Mouse (Mus musculus): ENCODE measurements around the gene Kctd10. TPM values are rescaled to one million over a fixed set of nuclear protein-coding genes. Genes with fewer than 3 reads are reported as not detected.
A peak's percentile ranks its signal among the peaks of the same experiment; 100 is the strongest.

Kctd10 gene
- polyA plus RNA-seq, 1 experiment from 2014 or later = 84.0 TPM

DNA sequence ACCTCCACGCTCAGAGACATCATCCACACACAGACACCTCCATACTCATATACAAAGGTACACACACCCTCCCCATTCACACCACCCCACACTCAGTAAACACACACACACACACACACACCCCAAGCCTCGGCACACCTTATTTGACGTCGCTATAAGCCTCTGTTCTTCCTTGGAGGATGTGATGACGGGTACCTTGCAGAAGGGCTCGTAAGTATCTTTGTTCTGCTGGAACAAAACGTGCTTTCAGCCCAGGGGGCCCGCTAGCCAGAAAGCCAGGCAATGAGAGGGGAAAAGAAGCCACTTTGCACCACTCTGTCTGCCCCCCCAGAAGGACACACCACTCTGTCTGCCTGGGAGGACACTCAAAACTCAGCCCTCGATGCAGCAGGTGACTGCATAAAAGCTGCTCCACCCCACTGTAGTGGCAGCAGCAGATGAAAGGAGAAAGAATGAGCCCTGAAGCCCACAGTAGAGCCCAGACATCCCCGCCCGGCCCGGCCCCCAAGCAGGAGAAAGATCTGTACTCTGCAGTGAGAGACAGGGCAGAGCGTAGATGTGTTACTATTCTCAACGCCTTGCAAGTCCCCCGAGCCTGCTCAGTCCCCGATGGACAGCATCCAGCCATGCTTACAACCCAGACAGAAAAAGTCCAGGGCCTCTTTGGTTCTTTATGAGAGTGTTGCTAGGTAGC, 11.4 kb downstream of the Kctd10 start:
- WGBS = 89% methylated on average over 16 of the region's 16 CpGs
- H3K9me3 ChIP-seq = no peaks in the 10 kb centered on the region

DNA sequence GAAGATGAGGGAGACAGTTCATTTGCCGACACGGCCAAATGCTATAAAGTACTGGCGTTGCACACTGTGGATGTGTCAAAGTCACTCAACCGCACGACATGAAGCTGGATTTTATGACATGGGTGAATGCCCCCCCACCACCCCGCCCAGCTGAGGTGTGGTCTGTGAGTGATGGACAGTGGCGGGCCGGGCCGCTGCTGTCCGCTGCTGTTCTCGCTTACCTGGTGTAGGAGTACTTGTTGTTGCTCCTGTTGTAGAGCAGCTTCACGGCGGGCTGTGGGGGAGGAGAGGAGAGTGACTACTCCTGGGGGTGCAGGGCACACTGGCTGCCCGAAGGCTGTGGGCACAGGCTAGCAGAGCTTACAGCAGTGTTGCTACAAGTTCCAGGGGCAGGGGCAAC, 12.2 kb downstream of the Kctd10 start:
- H3K4me1 ChIP-seq (replicated peaks) = peaks cover 53% of the 10 kb centered on the region
- H3K9me3 ChIP-seq = no peaks in the 10 kb centered on the region
- no peak overlapping the region for H3K27ac ChIP-seq
- no peak for ATAC-seq (ENCODE audit: insufficient number of reproducible peaks, insufficient read depth, low FRiP score, low TSS enrichment, low read depth)
- no peak overlapping the region for H3K4me2 ChIP-seq
- peaks cover 91% of the 10 kb centered on the region for H3K36me3 ChIP-seq
- no peak overlapping the region for H3K4me3 ChIP-seq (replicated peaks)
- 89% methylated on average over 12 of the region's 14 CpGs for WGBS
- H3K9ac ChIP-seq (replicated peaks) = no peak overlapping the region
- H3K27me3 ChIP-seq = no peaks in the 10 kb centered on the region

More for the DNA sequence above, 11.4 kb downstream of the Kctd10 start:
- Histone ChIP-seq H3K4me1 (replicated peaks) (peaks cover 57% of the 10 kb centered on the region), H3K27ac (peak overlapping the region; percentile 79), H3K4me3 (replicated peaks) (no peak overlapping the region), H3K4me2 (no peak overlapping the region), H3K36me3 (peaks cover 91% of the 10 kb centered on the region), H3K27me3 (no peaks in the 10 kb centered on the region), H3K9ac (replicated peaks) (0 out of 2 replicates have a peak overlapping the region, but pooled peaks have one; percentile 23)
- no peak for ATAC-seq (ENCODE audit: insufficient number of reproducible peaks, insufficient read depth, low FRiP score, low TSS enrichment, low read depth)

DNA sequence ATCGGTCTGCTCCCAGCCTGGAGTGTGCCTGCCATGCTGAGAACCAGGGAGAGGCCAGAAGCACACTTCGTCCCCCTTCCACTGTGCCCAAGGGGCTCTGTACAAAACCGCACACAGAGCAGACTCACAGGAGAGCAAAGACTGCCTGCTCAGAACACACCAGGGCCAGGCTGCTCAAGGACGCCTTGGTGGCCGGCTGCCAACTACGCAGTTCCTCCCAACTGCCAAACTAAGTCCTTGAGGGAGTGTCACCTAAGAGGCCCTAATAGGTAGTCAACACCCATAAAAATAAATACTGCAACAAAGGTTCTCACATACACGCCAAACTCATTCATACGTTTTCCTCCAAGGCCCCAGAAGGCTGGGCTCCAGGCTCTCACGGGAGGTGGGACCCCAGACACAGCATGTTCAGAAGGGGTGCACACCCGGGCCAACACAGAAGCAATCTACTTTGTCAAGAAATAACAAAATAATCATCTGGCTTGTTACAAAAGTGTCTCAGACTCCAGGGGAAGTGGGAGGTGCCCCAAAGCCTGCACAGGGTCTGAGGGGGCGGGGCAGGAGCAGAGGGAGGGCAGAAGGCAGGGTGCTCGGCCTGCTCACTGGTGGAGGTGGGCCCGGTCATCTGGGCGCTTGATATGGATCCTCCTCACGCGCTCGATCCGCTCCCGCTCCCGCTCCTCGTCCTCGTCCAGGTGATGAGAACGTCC, 15.1 kb downstream of the Kctd10 start:
- Histone ChIP-seq H3K36me3 (peaks cover 97% of the 10 kb centered on the region), H3K27ac (peak overlapping the region; percentile 53; the same call in 1 of the 2 replicates)
- ATAC-seq (ENCODE audit: insufficient number of reproducible peaks, insufficient read depth, low FRiP score, low TSS enrichment, low read depth) = no peak

DNA sequence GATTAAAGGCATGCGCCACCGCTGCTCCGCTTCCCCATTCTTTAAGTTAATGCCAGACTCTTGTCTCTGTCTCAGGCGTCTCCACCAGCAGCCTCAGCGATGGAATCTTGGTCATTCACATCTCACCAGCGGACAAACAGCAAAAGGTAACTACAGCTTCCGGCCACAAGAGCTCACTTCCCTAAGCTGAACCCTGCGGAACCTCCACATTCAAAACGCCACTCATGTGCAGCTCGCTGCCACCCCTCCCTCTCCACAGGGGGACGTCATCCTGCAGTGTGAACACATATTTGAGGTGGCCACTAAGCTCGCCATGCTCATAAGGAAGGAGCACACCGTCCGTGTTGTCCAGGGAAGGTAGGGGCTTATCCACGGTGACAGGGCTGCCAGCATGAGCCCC, 19.3 kb downstream of the Kctd10 start:
- 87% methylated on average over 15 of the region's 15 CpGs for WGBS
- Histone ChIP-seq H3K36me3 (peaks cover 69% of the 10 kb centered on the region), H3K4me1 (replicated peaks) (peaks cover 27% of the 10 kb centered on the region), H3K9me3 (no peaks in the 10 kb centered on the region), H3K27ac (no peak overlapping the region), H3K4me3 (replicated peaks) (no peak overlapping the region), H3K27me3 (no peaks in the 10 kb centered on the region), H3K9ac (replicated peaks) (no peak overlapping the region), H3K4me2 (no peak overlapping the region)
- no peak for ATAC-seq (ENCODE audit: insufficient number of reproducible peaks, insufficient read depth, low FRiP score, low TSS enrichment, low read depth)

More for the DNA sequence above, 15.1 kb downstream of the Kctd10 start:
- Histone ChIP-seq H3K27me3 (no peaks in the 10 kb centered on the region), H3K9ac (replicated peaks) (no peak overlapping the region; the same call in 1 of the 2 replicates), H3K4me2 (no peak overlapping the region), H3K9me3 (no peaks in the 10 kb centered on the region), H3K4me3 (replicated peaks) (no peak overlapping the region), H3K4me1 (replicated peaks) (peaks cover 23% of the 10 kb centered on the region)
- WGBS = 86% methylated on average over 23 of the region's 23 CpGs

DNA sequence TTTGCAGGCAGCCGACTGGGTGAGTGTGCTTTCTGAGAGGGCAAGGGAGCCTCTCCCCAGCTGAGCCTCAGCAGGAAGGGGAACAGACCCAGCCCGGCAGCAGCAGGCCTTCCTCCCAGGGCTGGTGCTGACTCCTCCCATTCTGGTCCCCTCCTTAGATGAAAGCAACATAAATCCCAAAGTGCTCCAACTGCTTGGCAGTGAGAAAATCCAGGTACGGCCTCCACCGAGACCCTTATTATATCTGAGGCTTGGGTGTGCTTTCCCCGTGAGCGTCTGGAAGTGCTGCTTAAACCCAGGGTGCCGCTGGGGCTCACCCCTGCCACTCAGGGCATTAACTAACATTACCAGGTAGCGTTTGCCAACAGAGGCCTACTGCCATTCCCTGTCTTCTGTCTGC, 20.7 kb downstream of the Kctd10 start:
- no peaks in the 10 kb centered on the region for H3K27me3 ChIP-seq
- H3K27ac ChIP-seq = peak overlapping the region; percentile 59
- H3K36me3 ChIP-seq = peaks cover 56% of the 10 kb centered on the region
- no peak for ATAC-seq (ENCODE audit: insufficient number of reproducible peaks, insufficient read depth, low FRiP score, low TSS enrichment, low read depth)
- peaks cover 20% of the 10 kb centered on the region; the same call in 1 of the 2 replicates for H3K4me1 ChIP-seq (replicated peaks)
- no peaks in the 10 kb centered on the region for H3K9me3 ChIP-seq
- 28% methylated on average over 8 of the region's 8 CpGs for WGBS
- H3K4me2 ChIP-seq = no peak overlapping the region
- no peak overlapping the region for H3K9ac ChIP-seq (replicated peaks)
- no peak overlapping the region for H3K4me3 ChIP-seq (replicated peaks)

DNA sequence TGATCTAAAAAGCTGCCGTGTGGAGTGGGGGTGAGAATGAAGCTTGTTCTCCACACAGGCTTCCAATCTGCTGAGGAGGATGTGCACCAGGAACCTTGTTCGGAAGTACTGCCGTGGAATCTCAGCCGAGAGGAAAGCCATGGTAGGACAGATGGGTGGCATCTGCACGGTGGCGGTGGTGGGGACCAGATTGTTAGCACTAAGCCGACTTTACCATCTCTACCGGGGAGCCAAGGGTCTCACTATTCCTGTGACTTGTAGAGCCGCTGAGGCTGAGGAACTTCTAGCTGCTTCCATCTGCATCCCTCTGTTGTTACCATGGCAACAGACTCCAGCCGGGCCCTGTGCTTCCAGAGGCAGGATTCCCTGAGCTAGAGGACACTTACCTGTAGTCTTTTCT, 21.5 kb downstream of the Kctd10 start:
- no peak overlapping the region for H3K9ac ChIP-seq (replicated peaks)
- WGBS = 80% methylated on average over 10 of the region's 10 CpGs
- H3K9me3 ChIP-seq = no peaks in the 10 kb centered on the region
- no peaks in the 10 kb centered on the region for H3K27me3 ChIP-seq
- ATAC-seq (ENCODE audit: insufficient number of reproducible peaks, insufficient read depth, low FRiP score, low TSS enrichment, low read depth) = no peak
- H3K27ac ChIP-seq = peak overlapping the region; percentile 59; the same call in 1 of the 2 replicates
- peaks cover 20% of the 10 kb centered on the region; the same call in 1 of the 2 replicates for H3K4me1 ChIP-seq (replicated peaks)
- no peak overlapping the region for H3K4me3 ChIP-seq (replicated peaks)
- no peak overlapping the region for H3K4me2 ChIP-seq
- peaks cover 48% of the 10 kb centered on the region for H3K36me3 ChIP-seq

DNA sequence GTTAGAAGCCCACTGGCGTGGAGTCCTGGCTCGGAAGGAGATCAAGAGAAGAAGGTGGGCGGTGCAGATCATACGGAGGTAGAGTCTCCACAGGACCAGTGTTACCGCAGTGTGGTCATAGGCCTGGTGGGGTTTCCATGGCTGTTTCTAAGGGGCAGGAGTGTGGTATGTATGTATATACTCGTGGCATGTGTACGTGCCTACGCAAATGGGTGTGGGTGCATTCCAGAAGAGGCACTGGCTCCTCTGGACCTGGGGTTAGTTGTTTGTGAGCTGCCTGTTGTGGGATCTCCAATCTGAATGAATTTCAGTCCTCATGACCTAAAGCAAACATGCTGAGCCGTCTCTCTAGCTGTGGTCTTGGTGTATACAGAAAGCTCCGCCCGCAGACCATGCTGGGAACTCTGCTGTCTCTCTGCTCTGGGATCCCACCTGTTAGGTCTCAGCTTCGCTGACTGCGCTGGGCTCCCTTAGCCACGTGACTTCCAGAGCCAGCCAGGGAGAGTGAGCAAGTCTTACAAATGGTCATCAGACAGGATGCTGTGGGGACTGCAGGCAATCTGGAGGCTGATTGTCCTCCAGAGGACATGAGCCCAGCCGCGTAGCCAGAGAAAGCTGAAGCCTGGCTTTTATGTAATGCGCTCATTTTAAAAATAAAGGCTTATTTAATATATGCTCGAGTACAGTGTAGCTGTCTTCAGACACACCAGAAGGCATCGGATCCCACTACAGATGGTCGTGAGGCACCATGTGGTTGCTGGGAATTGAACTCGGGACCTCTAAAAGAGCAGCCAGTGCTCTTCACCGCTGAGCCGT, 23.2 kb downstream of the Kctd10 start:
- no peaks in the 10 kb centered on the region for H3K27me3 ChIP-seq
- H3K4me3 ChIP-seq (replicated peaks) = no peak overlapping the region
- H3K9ac ChIP-seq (replicated peaks) = peak overlapping the region; percentile 19; the same call in 1 of the 2 replicates
- 51% methylated on average over 23 of the region's 23 CpGs for WGBS
- H3K9me3 ChIP-seq = no peaks in the 10 kb centered on the region
- peaks cover 31% of the 10 kb centered on the region for H3K36me3 ChIP-seq
- H3K27ac ChIP-seq = peak overlapping the region; percentile 51
- peak; percentile 32; the same call in 1 of the 2 replicates for ATAC-seq (ENCODE audit: insufficient number of reproducible peaks, insufficient read depth, low FRiP score, low TSS enrichment, low read depth)
- peak overlapping the region; percentile 29 for H3K4me2 ChIP-seq
- peaks cover 20% of the 10 kb centered on the region; the same call in 1 of the 2 replicates for H3K4me1 ChIP-seq (replicated peaks)

DNA sequence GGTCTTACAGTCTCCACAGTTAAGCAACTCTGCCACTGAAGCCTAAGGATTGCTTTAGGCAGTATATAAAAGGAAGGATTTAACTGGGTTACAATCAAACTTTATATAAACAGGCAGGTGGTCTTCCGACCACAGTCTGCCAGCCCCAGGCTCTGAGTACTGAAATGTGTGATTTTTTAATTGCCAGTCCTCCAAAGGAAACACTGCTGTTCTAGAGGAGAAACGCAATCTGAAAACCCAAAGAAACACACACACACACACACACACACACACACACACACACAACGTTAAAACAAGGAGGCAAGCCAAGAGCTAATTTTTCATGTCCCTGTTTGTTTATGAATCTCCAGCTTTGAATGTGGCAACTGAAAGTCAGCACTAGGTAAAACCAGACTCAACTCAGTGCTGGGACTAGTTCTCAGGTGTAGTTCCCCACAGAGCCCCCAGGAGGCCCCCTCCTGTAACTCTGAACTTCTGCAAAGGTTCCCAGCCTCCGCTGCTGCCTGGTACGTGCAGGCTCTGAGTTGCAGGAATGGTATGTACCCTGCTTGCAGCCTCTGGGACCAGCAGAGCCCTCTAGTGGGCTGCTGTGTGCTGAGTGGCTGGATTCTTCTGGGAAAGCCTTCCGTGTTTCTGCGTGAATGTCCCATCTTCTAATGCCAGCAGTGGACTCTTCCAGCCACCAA, 23.9 kb downstream of the Kctd10 start:
- Histone ChIP-seq H3K4me3 (replicated peaks) (no peak overlapping the region), H3K36me3 (peaks cover 24% of the 10 kb centered on the region), H3K4me2 (peak overlapping the region; percentile 29), H3K9ac (replicated peaks) (no peak overlapping the region), H3K4me1 (replicated peaks) (peaks cover 20% of the 10 kb centered on the region; the same call in 1 of the 2 replicates), H3K27ac (peak overlapping the region; percentile 51), H3K9me3 (no peaks in the 10 kb centered on the region), H3K27me3 (no peaks in the 10 kb centered on the region)
- WGBS = 19% methylated on average over 7 of the region's 7 CpGs
- peak; percentile 64; the same call in 1 of the 2 replicates for ATAC-seq (ENCODE audit: insufficient number of reproducible peaks, insufficient read depth, low FRiP score, low TSS enrichment, low read depth)

DNA sequence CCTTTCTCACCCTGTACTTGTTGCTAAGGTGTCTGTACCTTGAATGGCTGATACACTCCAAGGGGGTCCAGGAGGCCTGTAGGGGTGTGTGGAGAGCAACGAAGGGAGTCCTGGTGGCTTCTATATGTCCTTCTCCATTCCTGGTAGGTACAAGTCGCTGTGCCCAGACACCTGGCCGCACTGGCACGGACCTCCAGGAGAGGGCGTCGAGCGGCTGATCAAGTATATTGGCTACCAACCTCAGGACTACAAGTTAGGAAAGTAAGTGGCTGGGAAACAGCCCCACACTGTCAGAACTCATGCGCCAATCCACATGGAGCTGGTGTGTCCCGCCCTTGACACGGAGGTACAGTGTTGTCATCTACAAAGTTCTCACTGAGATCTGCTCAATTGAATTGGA, 28.8 kb downstream of the Kctd10 start:
- Histone ChIP-seq H3K27ac (no peak overlapping the region), H3K4me3 (replicated peaks) (no peak overlapping the region), H3K36me3 (no peaks in the 10 kb centered on the region), H3K9me3 (no peaks in the 10 kb centered on the region), H3K27me3 (no peaks in the 10 kb centered on the region), H3K9ac (replicated peaks) (no peak overlapping the region), H3K4me2 (no peak overlapping the region), H3K4me1 (replicated peaks) (peaks cover 3% of the 10 kb centered on the region; the same call in 1 of the 2 replicates)
- WGBS = 61% methylated on average over 10 of the region's 10 CpGs
- no peak for ATAC-seq (ENCODE audit: insufficient number of reproducible peaks, insufficient read depth, low FRiP score, low TSS enrichment, low read depth)

DNA sequence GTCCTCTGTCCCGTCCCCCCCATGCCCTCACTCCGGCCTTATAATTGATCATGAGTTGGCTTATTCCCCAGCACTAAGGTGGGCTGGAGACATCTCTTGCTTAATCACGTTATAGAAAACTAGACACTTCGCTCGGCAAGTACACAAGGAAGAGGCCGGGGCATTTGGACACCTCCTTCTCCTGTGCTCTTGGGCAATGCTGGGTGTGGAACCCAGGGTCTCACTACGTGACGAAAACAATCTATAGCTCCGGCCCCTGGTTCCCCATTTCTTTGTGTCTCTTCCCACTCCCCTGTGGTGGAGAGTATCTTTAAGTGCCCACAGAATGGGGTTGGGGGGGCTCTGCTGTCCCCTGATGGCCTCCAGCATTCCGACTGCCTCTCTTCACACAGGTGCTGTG, 33.3 kb downstream of the Kctd10 start:
- H3K27ac ChIP-seq = no peak overlapping the region
- H3K9ac ChIP-seq (replicated peaks) = no peak overlapping the region
- H3K9me3 ChIP-seq = no peaks in the 10 kb centered on the region
- ATAC-seq (ENCODE audit: insufficient number of reproducible peaks, insufficient read depth, low FRiP score, low TSS enrichment, low read depth) = no peak
- H3K4me3 ChIP-seq (replicated peaks) = no peak overlapping the region
- WGBS = 86% methylated on average over 10 of the region's 10 CpGs
- H3K4me1 ChIP-seq (replicated peaks) = peaks cover 3% of the 10 kb centered on the region; the same call in 1 of the 2 replicates
- H3K36me3 ChIP-seq = no peaks in the 10 kb centered on the region
- H3K27me3 ChIP-seq = no peaks in the 10 kb centered on the region
- H3K4me2 ChIP-seq = no peak overlapping the region

All from limb, embryonic 12.5 days (tissue).